Mouse (Mus musculus): ENCODE results near the gene Pdx1. TPM values are rescaled to one million over a fixed set of nuclear protein-coding genes. Genes with fewer than 3 reads are reported as not detected.

The Pdx1 gene
- polyA plus RNA-seq, 1 experiment from 2014 or later: not detected

GRCm38 (mm10) chr5:147304276-147305155, 34.8 kb downstream of the Pdx1 start:
- H3K36me3 ChIP-seq: no peaks in the 10 kb centered on the region
- no peak overlapping the region for H3K4me3 ChIP-seq (replicated peaks)
- H3K9me3 ChIP-seq (replicated peaks): no peaks in the 10 kb centered on the region
- peaks cover 98% of the 10 kb centered on the region for H3K27me3 ChIP-seq (replicated peaks)
- peaks cover 26% of the 10 kb centered on the region for H3K4me1 ChIP-seq
- H3K4me2 ChIP-seq: no peak overlapping the region
- no peak overlapping the region for H3K27ac ChIP-seq (replicated peaks)
- under 1% methylated on average over 53 of the region's 54 CpGs for WGBS
- no peak overlapping the region for H3K9ac ChIP-seq (replicated peaks)
- no peak for ATAC-seq (ENCODE audit: low FRiP score)

- Histone ChIP-seq H3K4me2 (no peak overlapping the region), H3K27ac (replicated peaks) (no peak overlapping the region), H3K36me3 (no peaks in the 10 kb centered on the region), H3K4me1 (peaks cover 22% of the 10 kb centered on the region), H3K4me3 (replicated peaks) (no peak overlapping the region; the same call in 1 of the 2 replicates), H3K27me3 (replicated peaks) (peaks cover 98% of the 10 kb centered on the region), H3K9me3 (replicated peaks) (no peaks in the 10 kb centered on the region), H3K9ac (replicated peaks) (no peak overlapping the region)
- ATAC-seq (ENCODE audit: low FRiP score): no peak
- under 1% methylated on average over 16 of the region's 16 CpGs for WGBS
Measured at GRCm38 (mm10) chr5:147305166-147305565, 35.4 kb downstream of the Pdx1 start.

- no peaks in the 10 kb centered on the region for H3K9me3 ChIP-seq (replicated peaks)
- peaks cover 99% of the 10 kb centered on the region for H3K27me3 ChIP-seq (replicated peaks)
- H3K4me3 ChIP-seq (replicated peaks): peak overlapping the region; percentile 8; the same call in 1 of the 2 replicates
- peaks cover 22% of the 10 kb centered on the region for H3K4me1 ChIP-seq
- no peak overlapping the region for H3K9ac ChIP-seq (replicated peaks)
- under 1% methylated on average over 58 of the region's 58 CpGs for WGBS
- H3K4me2 ChIP-seq: peak overlapping the region; percentile 11
- no peak overlapping the region for H3K27ac ChIP-seq (replicated peaks)
- H3K36me3 ChIP-seq: no peaks in the 10 kb centered on the region
- ATAC-seq (ENCODE audit: low FRiP score): no peak
Measured at GRCm38 (mm10) chr5:147305856-147306637, 36.3 kb downstream of the Pdx1 start.

GRCm38 (mm10) chr5:147306638-147307397, 37.1 kb downstream of the Pdx1 start, which contains the start of gene Cdx2:
Gene Cdx2 (minus strand): TSS chr5:147307270.
- no peak for ATAC-seq (ENCODE audit: low FRiP score)
- Histone ChIP-seq H3K27me3 (replicated peaks) (peaks cover 99% of the 10 kb centered on the region), H3K4me1 (peaks cover 22% of the 10 kb centered on the region), H3K36me3 (no peaks in the 10 kb centered on the region), H3K4me3 (replicated peaks) (peak within 1 kb of the TSS; percentile 8; the same call in 1 of the 2 replicates), H3K27ac (replicated peaks) (no peak within 1 kb of the TSS), H3K4me2 (peak within 1 kb of the TSS; percentile 11), H3K9me3 (replicated peaks) (no peaks in the 10 kb centered on the region), H3K9ac (replicated peaks) (no peak within 1 kb of the TSS)
- under 1% methylated on average over 57 of the region's 63 CpGs for WGBS

GRCm38 (mm10) chr5:147307398-147307785, 37.6 kb downstream of the Pdx1 start:
- H3K4me3 ChIP-seq (replicated peaks): no peak overlapping the region
- no peak overlapping the region for H3K27ac ChIP-seq (replicated peaks)
- H3K4me1 ChIP-seq: peaks cover 22% of the 10 kb centered on the region
- no peak overlapping the region for H3K9ac ChIP-seq (replicated peaks)
- WGBS: 1% methylated on average over 12 of the region's 12 CpGs
- H3K27me3 ChIP-seq (replicated peaks): peaks cover 99% of the 10 kb centered on the region
- no peaks in the 10 kb centered on the region for H3K36me3 ChIP-seq
- H3K9me3 ChIP-seq (replicated peaks): no peaks in the 10 kb centered on the region
- no peak for ATAC-seq (ENCODE audit: low FRiP score)
- no peak overlapping the region for H3K4me2 ChIP-seq

DNA sequence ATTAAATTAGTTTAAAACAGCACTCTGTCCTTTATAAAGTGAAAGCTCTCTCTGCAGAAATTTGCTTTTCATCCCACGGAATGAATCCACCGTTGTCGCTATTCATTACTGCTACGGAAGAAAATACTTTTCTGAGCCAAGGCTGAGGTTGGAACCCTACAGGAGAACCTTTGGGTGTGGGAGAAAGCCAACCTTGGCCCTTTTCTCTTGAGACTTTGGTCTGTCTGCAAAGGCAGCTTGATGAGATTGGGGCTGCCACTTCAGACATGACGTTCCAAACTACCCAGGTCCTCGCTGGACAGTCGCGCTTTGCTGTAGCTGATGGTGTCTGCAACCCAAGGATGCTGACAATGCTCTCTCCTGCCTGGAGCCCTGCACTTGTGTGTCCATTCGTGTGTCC, 38.7 kb downstream of the Pdx1 start:
- Histone ChIP-seq H3K9ac (replicated peaks) (no peak overlapping the region), H3K4me3 (replicated peaks) (no peak overlapping the region), H3K27me3 (replicated peaks) (peaks cover 98% of the 10 kb centered on the region), H3K27ac (replicated peaks) (no peak overlapping the region), H3K9me3 (replicated peaks) (no peaks in the 10 kb centered on the region), H3K36me3 (no peaks in the 10 kb centered on the region), H3K4me1 (peaks cover 22% of the 10 kb centered on the region), H3K4me2 (no peak overlapping the region)
- WGBS: 10% methylated on average over 9 of the region's 9 CpGs
- ATAC-seq (ENCODE audit: low FRiP score): no peak

DNA sequence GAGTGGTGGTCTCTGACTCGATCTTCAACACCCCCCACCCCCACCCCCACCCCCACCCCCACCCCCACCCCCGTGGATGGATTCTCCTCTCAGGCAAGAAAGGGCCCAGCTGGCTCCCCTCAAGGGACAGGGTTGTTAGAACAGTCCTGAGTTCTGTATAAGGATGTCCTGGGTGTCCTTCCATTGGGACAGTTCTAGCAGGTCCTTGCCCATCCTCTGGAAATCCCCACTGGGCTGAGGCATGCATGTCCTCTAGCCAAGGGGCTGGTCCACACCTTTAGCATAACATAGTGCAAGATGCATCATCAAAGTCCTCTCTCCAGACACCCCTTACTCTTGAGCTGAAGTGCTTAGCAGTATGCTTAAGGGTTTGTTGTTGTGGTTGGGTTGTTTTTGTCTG, 40.0 kb downstream of the Pdx1 start:
- no peak overlapping the region for H3K4me2 ChIP-seq
- H3K4me3 ChIP-seq (replicated peaks): no peak overlapping the region
- peaks cover 20% of the 10 kb centered on the region for H3K4me1 ChIP-seq
- 6% methylated on average over 2 of the region's 2 CpGs for WGBS
- no peak overlapping the region for H3K27ac ChIP-seq (replicated peaks)
- no peaks in the 10 kb centered on the region for H3K36me3 ChIP-seq
- peaks cover 99% of the 10 kb centered on the region for H3K27me3 ChIP-seq (replicated peaks)
- H3K9me3 ChIP-seq (replicated peaks): no peaks in the 10 kb centered on the region
- ATAC-seq (ENCODE audit: low FRiP score): no peak
- no peak overlapping the region for H3K9ac ChIP-seq (replicated peaks)

- 1% methylated on average over 27 of the region's 27 CpGs for WGBS
- Histone ChIP-seq H3K27ac (replicated peaks) (no peak overlapping the region), H3K4me1 (peaks cover 10% of the 10 kb centered on the region; the same call in 1 of the 2 replicates), H3K4me2 (no peak overlapping the region), H3K9me3 (replicated peaks) (no peaks in the 10 kb centered on the region), H3K9ac (replicated peaks) (no peak overlapping the region), H3K36me3 (no peaks in the 10 kb centered on the region), H3K27me3 (replicated peaks) (peaks cover 99% of the 10 kb centered on the region), H3K4me3 (replicated peaks) (no peak overlapping the region)
- ATAC-seq (ENCODE audit: low FRiP score): no peak
Measured at GRCm38 (mm10) chr5:147312830-147313685, 43.3 kb downstream of the Pdx1 start.

- ATAC-seq (ENCODE audit: low FRiP score): no peak
- H3K27ac ChIP-seq (replicated peaks): no peak overlapping the region
- WGBS: 1% methylated on average over 39 of the region's 39 CpGs
Measured at GRCm38 (mm10) chr5:147314646-147315431, 45.1 kb downstream of the Pdx1 start.

GRCm38 (mm10) chr5:147315432-147316075, 45.8 kb downstream of the Pdx1 start:
- under 1% methylated on average over 25 of the region's 25 CpGs for WGBS
- H3K4me2 ChIP-seq: no peak overlapping the region
- no peak for ATAC-seq (ENCODE audit: low FRiP score)

More at GRCm38 (mm10) chr5:147314646-147315431, 45.1 kb downstream of the Pdx1 start:
- Histone ChIP-seq H3K9ac (replicated peaks) (no peak overlapping the region), H3K4me2 (no peak overlapping the region), H3K36me3 (no peaks in the 10 kb centered on the region), H3K4me3 (replicated peaks) (peak overlapping the region; percentile 5; the same call in 1 of the 2 replicates), H3K27me3 (replicated peaks) (peaks cover 93% of the 10 kb centered on the region), H3K9me3 (replicated peaks) (no peaks in the 10 kb centered on the region), H3K4me1 (peaks cover 10% of the 10 kb centered on the region; the same call in 1 of the 2 replicates)

More at GRCm38 (mm10) chr5:147315432-147316075, 45.8 kb downstream of the Pdx1 start:
- Histone ChIP-seq H3K36me3 (no peaks in the 10 kb centered on the region), H3K4me3 (replicated peaks) (peak overlapping the region; percentile 5; the same call in 1 of the 2 replicates), H3K9me3 (replicated peaks) (no peaks in the 10 kb centered on the region), H3K27me3 (replicated peaks) (peaks cover 91% of the 10 kb centered on the region), H3K4me1 (peaks cover 10% of the 10 kb centered on the region; the same call in 1 of the 2 replicates), H3K27ac (replicated peaks) (no peak overlapping the region), H3K9ac (replicated peaks) (no peak overlapping the region)

Data from neural tube, embryonic 15.5 days (tissue).